In the genomic region with DNA sequence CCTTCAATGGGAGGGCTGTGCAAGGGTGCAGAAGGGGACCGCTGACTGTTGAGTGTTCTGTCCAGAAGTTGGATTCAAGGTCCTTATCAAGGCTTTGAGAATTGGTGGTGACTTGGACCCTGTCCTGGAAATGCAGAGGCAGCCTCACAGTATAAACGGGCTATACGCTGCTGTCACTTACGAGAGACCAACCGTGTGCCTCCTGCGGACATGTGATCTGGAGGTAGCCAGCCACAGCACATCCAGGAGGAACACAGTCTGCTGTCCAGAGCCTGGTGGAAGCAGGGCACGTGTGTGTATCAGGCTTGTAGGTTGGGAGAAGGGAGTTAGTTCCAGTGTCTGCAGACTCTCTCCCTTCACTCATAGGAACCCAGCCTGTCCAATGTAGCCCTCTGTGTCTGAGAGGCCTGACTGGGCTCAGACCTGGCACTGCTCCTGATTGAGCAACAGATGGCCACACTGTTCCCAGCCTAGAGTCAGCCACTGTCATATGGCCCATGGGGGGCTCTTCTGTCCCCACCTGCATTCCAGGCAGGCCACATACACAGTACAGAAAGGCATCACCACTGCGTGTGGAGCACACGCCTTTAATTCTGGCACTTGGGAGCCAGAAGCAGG, we compare ENCODE assay signal across 19 mouse cellular contexts. TPM values are rescaled to one million over a fixed set of nuclear protein-coding genes. Genes with fewer than 3 reads are reported as not detected.
A peak's percentile ranks its signal among the peaks of the same experiment; 100 is the strongest.
DNase-seq lines count a peak whose midpoint lies in the region; ATAC-seq lines count a peak whose summit lies in the region.
"Had no signal": no experiment of that assay in that cellular context is flagged by ENCODE, and none has a peak within 500 bp of the region (broad histone marks: within the 10 kb centered on the region; RNA-seq: fewer than 3 reads in every experiment).

No protein-coding gene starts in this region.

- no peaks in the 10 kb centered on the region for H3K9me3 ChIP-seq in limb, embryonic 15.5 days
- H3K9me3 ChIP-seq in forebrain, embryonic 14.5 days (replicated peaks; ENCODE audit: control insufficient read depth, low read length), result no peaks in the 10 kb centered on the region
- H3K9me3 ChIP-seq: megakaryocyte, embryonic 14.5 days; neural tube, embryonic 12.5 days had no signal

- H3K9ac ChIP-seq in limb, embryonic 15.5 days, result no peak overlapping the region
- H3K9ac ChIP-seq in forebrain, embryonic 14.5 days (ENCODE audit: low read length), result no peak overlapping the region
- H3K9ac ChIP-seq: hindbrain, embryonic 14.5 days; liver, embryonic 14.5 days; neural tube, embryonic 12.5 days had no signal

- ATAC-seq in limb, embryonic 15.5 days (ENCODE audit: insufficient number of reproducible peaks, low FRiP score, low TSS enrichment, low read depth), result no peak
- no peak for ATAC-seq in forebrain, embryonic 14.5 days
- ATAC-seq: Patski had no signal

- DNase-seq in cerebellum, postnatal 14 days, result peak; percentile 57 to 60
- no peak for DNase-seq in cerebellum, adult 9-11 months
- DNase-seq in heart, postnatal 4 days, result peak; percentile 27
- DNase-seq in heart, postnatal 25 days (ENCODE audit: low spot score), result no peak
- peak; percentile 65 for DNase-seq in adrenal gland, postnatal 10 days
- DNase-seq in thymus, postnatal 36 days, result no peak
- no peak for DNase-seq in forebrain, embryonic 14.5 days (ENCODE audit: low spot score)
- DNase-seq: B cell, adult 2 months; gastrocnemius, postnatal 36 days; kidney, adult 8-10 months; right cerebral cortex, postnatal 14 days had no signal

- intact Hi-C loops in heart, postnatal 25 days (cut with DNase I), result no loop called here

- no peak overlapping the region for H3K4me3 ChIP-seq in limb, embryonic 15.5 days
- no peak overlapping the region for H3K4me3 ChIP-seq in forebrain, embryonic 14.5 days (ENCODE audit: low read depth, low read length)
- H3K4me3 ChIP-seq: forebrain, embryonic 10.5 days; neural tube, embryonic 12.5 days had no signal

- H3K4me2 ChIP-seq in limb, embryonic 15.5 days, result no peak overlapping the region
- H3K4me2 ChIP-seq in forebrain, embryonic 14.5 days (ENCODE audit: low read length), result no peak overlapping the region
- H3K4me2 ChIP-seq: hindbrain, embryonic 14.5 days; neural tube, embryonic 12.5 days had no signal

- 84% methylated on average over 9 of the region's 9 CpGs for WGBS in limb, embryonic 15.5 days
- WGBS in forebrain, embryonic 14.5 days, result 88% methylated on average over 9 of the region's 9 CpGs

- H3K27me3 ChIP-seq in limb, embryonic 15.5 days, result no peaks in the 10 kb centered on the region
- H3K27me3 ChIP-seq in forebrain, embryonic 14.5 days (replicated peaks; ENCODE audit: control insufficient read depth, insufficient read depth, low read length), result no peaks in the 10 kb centered on the region
- H3K27me3 ChIP-seq: neural tube, embryonic 12.5 days; Patski had no signal

- H3K4me1 ChIP-seq in limb, embryonic 15.5 days, result peaks cover 47% of the 10 kb centered on the region
- no peaks in the 10 kb centered on the region for H3K4me1 ChIP-seq in forebrain, embryonic 14.5 days (ENCODE audit: control insufficient read depth, insufficient read depth, low read length)

- H3K36me3 ChIP-seq in limb, embryonic 15.5 days, result no peaks in the 10 kb centered on the region; the same call in 1 of the 2 replicates
- no peaks in the 10 kb centered on the region for H3K36me3 ChIP-seq in forebrain, embryonic 14.5 days (ENCODE audit: control insufficient read depth, insufficient read depth, low read length)

- peak overlapping the region; percentile 17; the same call in 1 of the 2 replicates for H3K27ac ChIP-seq in limb, embryonic 15.5 days
- H3K27ac ChIP-seq in forebrain, embryonic 14.5 days (ENCODE audit: low read depth, low read length), result no peak overlapping the region
- H3K27ac ChIP-seq: forebrain, embryonic 10.5 days; hindbrain, embryonic 14.5 days; liver, embryonic 14.5 days; neural tube, embryonic 12.5 days had no signal

RNA-seq across cellular contexts. Expression of a gene that starts 21.6 kb away (rescaled TPM):
- total RNA-seq in heart, postnatal 4 days (2021), result 10 to 100 TPM in 1 of 2 experiments, 1 to 10 TPM in 1; 8.7 to 10.2 TPM
- 1 to 10 TPM; 2.9 to 3.9 TPM for total RNA-seq in heart, postnatal 25 days (2021)
- total RNA-seq in adrenal gland, postnatal 10 days (2021), result 10 to 100 TPM; 35.3 to 40.0 TPM
- polyA plus RNA-seq in limb, embryonic 15.5 days (2015; fragmentation: Nextera tagmentation; extraction: Ambion mirVana), result 63.5 and 67.2 TPM in 2 replicates
- polyA plus RNA-seq in forebrain, embryonic 14.5 days (2014; fragmentation: Nextera tagmentation; extraction: Ambion mirVana), result 35.2 and 40.0 TPM in 2 replicates
- total RNA-seq: common myeloid progenitor, adult 5-6 weeks had no signal

Comparison
In these comparisons a context has a peak if more than half of its experiments do, and no peak if none do; other contexts are left out.
1. DNase-seq: peak in cerebellum, postnatal 14 days (2 of 2), heart, postnatal 4 days (single experiment) and adrenal gland, postnatal 10 days (single experiment); none in cerebellum, adult 9-11 months (single experiment), heart, postnatal 25 days (single experiment), thymus, postnatal 36 days (0 of 2) and forebrain, embryonic 14.5 days (single experiment).